Mouse (Mus musculus): ENCODE data around the gene Gdf3.
A peak's percentile ranks its signal among the peaks of the same experiment; 100 is the strongest.
"Not testable (repeated sequence)": the region's sequence is repeated elsewhere in the genome, so short reads cannot be mapped to it uniquely, and the experiment has no call there.

Gdf3 gene

DNA sequence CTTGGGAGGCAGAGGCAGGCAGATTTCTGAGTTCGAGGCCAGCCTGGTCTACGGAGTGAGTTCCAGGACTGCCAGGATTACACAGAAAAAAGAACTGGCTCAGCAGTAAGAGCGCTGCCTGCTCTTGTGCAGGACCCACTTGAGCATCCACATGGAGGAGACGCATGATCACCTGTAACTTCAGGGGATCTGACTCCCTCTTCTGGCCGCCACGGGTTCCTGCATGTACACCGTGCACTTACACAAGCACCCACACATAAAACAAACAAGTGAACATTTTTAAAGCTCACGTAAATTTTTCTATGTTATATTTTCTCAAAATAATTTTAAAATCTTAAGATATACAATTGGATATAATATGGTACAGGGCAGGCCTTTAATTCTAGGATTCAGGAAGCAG lies 4.4 kb downstream of the Gdf3 start:
- DNase-seq (ENCODE audit: low read depth, low spot score): peak; percentile 45

DNA sequence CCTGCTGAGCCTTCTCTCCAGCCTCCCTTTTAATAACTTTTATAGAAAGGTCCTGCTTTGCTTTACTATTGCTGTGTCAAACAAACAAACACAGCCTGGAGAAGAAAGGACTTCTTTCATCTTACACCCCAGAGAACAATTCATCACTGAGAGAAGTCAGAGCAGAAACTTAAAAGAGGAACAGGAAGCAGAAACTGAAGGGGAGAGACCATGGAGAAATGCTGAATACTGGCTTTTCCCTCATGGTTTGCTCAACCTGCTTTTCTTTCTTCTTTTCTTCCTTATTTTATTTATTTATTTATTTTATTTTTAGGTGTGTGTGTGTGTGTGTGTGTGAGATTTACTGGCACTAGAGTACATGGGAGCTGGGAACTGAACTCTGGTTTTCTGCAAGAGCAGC lies 5.6 kb downstream of the Gdf3 start:
- DNase-seq (ENCODE audit: low read depth, low spot score): no peak

- peak; percentile 45 for DNase-seq (ENCODE audit: low read depth, low spot score)
These were observed 6.9 kb downstream of the Gdf3 start for GRCm38 (mm10) chr6:122602992-122603322.

DNA sequence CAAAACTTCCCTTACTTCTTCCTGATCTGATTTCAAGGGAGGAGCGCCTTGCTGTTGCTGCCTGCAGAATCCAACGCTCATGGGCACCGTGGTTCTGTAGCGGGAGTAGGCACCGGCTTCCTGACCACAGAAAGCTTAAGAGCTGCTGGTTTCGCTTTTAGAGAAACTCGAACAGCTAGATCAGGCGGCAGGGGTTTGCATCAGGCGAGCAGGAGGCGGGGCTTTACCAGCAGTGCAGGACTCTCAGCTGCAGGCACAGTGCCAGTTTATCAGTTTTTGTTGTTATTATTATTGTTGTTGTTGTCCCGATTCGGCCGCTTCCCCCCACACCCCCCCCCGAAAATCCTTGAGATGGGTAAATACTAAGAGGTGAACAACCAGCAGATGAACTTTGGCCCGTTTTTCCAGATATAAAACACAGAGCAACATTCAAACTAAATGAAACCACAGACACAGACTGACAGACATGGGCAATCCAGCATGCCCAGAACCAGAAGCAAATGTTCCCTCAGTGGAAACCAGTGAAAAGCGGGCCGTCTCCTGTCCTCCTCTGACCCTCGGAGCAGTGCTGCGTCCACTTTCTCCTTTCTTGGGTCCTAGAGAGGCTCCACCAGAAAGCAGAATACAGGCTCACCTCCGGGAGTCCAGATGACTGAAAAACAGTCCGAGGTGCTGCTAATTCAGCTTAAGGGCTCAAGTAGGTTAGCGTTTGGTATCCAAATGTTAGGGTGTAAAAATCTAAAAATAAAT lies 7.5 kb downstream of the Gdf3 start, which contains the start of gene Apobec1:
Apobec1 (minus strand) TSS at position 203 of the 750 bp plus-strand sequence.
- DNase-seq (ENCODE audit: low read depth, low spot score): peak; percentile 90

GRCm38 (mm10) chr6:122601615-122602014 lies 8.3 kb downstream of the Gdf3 start:
- DNase-seq (ENCODE audit: low read depth, low spot score): no peak

DNA sequence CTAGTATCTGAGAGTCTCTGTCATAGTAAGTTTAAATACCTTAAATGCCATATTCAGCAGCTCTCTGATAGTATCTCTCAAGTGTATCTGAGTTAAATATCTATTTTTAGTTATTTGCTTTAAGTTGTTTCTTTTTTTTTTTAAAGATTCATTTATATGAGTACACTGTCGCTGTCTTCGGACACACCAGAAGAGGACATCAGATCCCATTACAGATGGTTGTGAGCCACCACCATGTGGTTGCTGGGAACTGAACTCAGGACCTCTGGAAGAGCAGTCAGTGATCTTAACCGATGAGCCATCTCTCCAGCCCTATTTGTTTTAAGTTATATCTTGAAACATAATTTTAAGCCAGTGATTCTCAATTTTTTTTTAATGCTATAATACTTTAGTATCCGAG lies 8.9 kb downstream of the Gdf3 start:
- no peak for DNase-seq (ENCODE audit: low read depth, low spot score)

- no peak for DNase-seq (ENCODE audit: low read depth, low spot score)
These were observed 9.7 kb downstream of the Gdf3 start for GRCm38 (mm10) chr6:122600066-122600646.

DNA sequence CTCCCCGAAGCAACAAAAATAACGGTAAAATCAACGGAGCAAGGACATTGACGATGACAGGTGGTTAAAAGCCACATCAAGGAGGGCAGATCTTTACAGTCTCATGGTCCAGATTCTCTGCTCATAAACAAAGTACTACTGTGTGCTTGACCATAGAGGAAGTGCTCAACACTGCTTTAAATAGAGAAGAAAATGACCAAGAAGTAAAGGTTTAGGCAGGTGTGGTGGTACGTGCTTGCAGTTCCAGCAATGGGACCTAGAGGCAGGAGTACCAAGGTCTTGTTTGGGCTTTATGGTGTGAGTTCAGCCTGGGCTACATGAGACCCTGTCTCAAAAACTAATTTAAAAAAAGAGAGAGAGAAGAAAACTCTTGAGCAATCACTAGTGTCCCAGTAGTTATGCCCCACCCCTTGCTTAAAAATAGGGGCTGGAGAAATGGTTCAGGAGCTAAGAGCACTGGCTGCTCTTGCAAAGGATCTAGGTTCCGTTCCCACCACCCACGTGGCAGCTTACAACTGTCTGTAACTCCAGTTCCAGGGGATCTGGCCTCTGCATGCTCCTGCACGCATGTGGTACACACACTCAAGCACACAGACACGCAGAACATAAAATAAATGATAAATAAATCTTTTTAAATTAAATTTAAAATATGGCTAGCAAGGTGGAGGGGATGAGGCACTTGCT lies 10.7 kb downstream of the Gdf3 start:
- DNase-seq (ENCODE audit: low read depth, low spot score): no peak

DNA sequence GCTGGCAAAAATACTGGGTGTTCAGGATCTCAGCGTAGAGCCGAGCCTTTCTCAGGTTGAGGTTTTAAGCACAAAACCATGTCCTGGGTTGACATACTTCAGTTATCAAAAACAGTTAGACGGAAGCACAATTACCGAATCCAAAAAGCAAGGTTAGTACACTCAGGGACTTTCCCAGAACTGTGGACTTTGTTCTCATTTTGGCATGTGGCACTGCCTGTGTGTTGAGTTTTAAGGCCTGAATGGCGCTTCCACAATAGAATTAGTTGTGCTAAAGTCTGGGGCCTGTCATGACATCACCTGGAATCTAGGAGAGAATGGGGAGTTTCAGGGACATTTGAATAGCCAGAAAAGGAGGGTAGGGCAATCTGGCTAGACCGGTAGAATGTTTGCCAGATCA lies 11.5 kb downstream of the Gdf3 start:
- no peak for DNase-seq (ENCODE audit: low read depth, low spot score)

GRCm38 (mm10) chr6:122598014-122598413 lies 11.9 kb downstream of the Gdf3 start:
- DNase-seq (ENCODE audit: low read depth, low spot score): no peak

DNA sequence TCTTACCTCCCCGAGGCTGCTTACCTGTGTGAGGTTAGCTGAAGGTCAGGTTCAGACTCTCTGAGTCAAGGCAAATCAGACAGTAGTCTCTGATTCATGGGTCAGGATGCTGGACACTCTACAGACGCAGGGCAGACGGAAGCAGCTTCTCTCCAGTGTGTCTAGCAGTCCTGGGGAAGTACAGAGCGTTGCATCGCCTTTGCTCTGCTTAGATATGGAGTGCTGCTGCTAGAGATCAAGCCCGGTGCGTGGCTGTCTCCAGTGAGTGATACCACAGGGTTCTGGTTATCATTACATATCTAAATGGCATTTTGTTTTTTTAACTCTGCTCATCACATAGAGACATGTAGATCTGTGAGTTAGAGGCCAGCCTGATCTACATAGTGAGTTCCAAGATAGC lies 13.3 kb downstream of the Gdf3 start:
- no peak for DNase-seq (ENCODE audit: low read depth, low spot score)

DNA sequence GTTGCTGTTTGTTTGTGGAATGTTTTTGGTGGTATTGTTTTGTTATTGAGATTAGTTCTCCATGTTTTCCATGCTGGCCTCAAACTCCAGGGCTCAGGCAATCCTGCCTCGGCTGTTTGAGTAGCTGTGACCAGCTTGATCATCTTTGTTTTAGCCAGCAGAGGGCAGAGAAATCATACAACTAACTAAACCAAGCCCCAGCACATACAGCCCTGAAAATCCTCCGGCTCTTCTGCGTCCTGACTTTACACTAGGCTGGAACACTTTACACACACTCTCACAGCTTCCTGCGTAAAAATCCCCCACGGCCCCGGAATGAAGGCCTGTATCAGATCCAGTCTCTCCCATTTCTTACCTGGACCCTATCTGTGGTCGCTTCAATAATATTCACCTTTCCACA lies 14.2 kb downstream of the Gdf3 start:
- no peak for DNase-seq (ENCODE audit: low read depth, low spot score)

GRCm38 (mm10) chr6:122592905-122593304 lies 17.0 kb downstream of the Gdf3 start:
- no peak for DNase-seq (ENCODE audit: low read depth, low spot score)

DNA sequence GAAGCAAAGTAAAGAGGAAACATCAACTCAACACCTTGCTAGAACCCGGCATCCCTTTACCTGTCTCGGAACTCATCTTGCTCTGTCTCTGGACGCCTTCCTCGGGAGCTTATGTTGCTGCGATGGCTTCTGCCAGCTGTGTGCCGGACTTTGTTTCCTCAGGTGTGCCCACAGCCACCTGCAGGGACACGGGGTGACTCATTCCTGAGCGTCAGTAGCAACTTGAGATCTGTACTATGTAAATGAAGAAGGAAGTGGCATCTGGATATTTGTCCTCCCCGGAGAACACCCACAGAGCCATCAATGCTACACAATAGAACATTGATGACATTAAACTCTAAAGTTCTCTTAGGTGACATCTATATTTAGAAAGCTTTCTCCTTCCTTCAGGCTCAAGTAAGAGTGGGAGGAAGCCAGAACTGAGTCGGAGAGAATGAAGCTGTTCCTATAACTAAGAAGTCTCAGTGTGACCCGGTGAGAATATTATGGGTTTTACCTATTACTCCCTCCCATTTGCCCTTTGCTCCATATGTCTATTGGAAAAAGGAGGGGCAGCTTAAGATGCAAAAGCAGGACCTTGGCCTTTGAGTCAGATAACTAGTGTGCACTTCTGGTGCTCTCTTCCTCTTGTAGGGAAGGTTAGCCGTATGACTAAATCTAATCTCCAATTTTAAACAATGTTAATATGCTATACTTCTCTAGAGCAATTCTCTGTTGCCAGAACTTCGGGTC lies 18.7 kb downstream of the Gdf3 start:
- no peak for DNase-seq (ENCODE audit: low read depth, low spot score)

GRCm38 (mm10) chr6:122579086-122579485 lies 30.8 kb downstream of the Gdf3 start:
- no peak for DNase-seq (ENCODE audit: low read depth, low spot score)

- no peak for DNase-seq (ENCODE audit: low read depth, low spot score)
These were observed 32.9 kb downstream of the Gdf3 start for GRCm38 (mm10) chr6:122577030-122577429.

- DNase-seq (ENCODE audit: low read depth, low spot score): not testable (repeated sequence)
These were observed 34.9 kb downstream of the Gdf3 start for GRCm38 (mm10) chr6:122575037-122575436.

GRCm38 (mm10) chr6:122571617-122571959 lies 38.3 kb downstream of the Gdf3 start:
- DNase-seq (ENCODE audit: low read depth, low spot score): no peak

DNA sequence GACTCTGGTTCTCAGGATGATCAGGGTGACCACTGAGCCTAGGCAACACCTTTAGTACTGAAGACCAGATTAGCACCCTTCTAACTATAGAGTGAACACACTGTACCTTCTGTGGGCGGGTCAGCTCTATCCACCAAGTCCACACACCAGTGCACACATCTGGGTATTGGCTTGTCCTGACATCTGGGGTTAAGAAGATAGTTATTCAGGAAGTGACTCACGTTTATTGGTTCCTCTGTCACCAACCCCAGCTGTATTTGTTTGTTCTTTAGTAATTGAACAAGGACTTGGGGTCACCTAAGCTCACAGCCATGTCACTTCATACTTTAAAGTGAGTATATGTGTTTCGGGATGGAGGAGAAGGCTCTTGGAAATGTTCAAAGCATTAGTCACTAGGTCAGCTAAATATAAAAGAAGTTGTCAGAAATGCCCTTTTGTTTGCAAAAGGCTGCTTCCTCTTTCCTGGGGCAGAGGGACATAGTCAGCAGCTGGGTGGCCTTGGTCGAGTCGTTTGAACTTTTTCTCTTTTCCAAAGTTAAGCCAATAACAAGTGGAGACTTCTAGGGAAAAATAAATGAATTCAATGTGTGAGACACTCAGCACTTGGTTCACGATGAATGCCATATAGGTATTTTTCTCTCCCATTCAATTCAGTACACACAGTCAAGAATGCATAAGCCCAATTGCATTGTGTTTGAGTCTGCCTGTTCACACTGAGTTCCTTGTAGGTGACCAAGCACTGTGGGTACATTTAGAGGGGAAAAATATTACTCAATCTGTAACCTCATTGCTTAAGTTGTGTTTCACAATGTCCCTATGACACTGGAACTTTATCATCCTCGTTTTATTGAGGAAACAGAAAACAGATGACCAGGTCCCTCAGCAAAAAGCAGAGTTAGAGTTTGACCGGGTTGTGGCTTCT lies 38.9 kb downstream of the Gdf3 start:
- no peak for DNase-seq (ENCODE audit: low read depth, low spot score)

- no peak for DNase-seq (ENCODE audit: low read depth, low spot score)
These were observed 40.1 kb downstream of the Gdf3 start for GRCm38 (mm10) chr6:122569762-122570161.

GRCm38 (mm10) chr6:122569113-122569512 lies 40.8 kb downstream of the Gdf3 start:
- DNase-seq (ENCODE audit: low read depth, low spot score): no peak
